Mouse (Mus musculus): ENCODE results near the gene Drg1.
"Not testable (repeated sequence)": the region's sequence is repeated elsewhere in the genome, so short reads cannot be mapped to it uniquely, and the experiment has no call there.

The Drg1 gene

GRCm38 (mm10) chr11:3165210-3165782 lies 100.9 kb downstream of the Drg1 start:
- not testable (repeated sequence) for DNase-seq

- DNase-seq = peak; percentile 72 to 81
Observed at GRCm38 (mm10) chr11:3163661-3164060, 102.6 kb downstream of the Drg1 start.

- DNase-seq = peak in 1 of 2 experiments; percentile 30
Observed at GRCm38 (mm10) chr11:3163122-3163521, 103.1 kb downstream of the Drg1 start.

- DNase-seq = peak; percentile 50 to 76
Observed at GRCm38 (mm10) chr11:3162236-3162897, 103.8 kb downstream of the Drg1 start.

GRCm38 (mm10) chr11:3161370-3161769 lies 104.8 kb downstream of the Drg1 start:
- peak; percentile 71 for DNase-seq

GRCm38 (mm10) chr11:3158800-3159199 lies 107.4 kb downstream of the Drg1 start:
- not testable (repeated sequence) for DNase-seq

- DNase-seq = not testable (repeated sequence)
Observed at GRCm38 (mm10) chr11:3157996-3158395, 108.2 kb downstream of the Drg1 start.

- DNase-seq = not testable (repeated sequence)
Observed at GRCm38 (mm10) chr11:3156991-3157390, 109.2 kb downstream of the Drg1 start.

- DNase-seq = peak; percentile 64 to 72
Observed at GRCm38 (mm10) chr11:3153666-3154397, 112.4 kb downstream of the Drg1 start.

- DNase-seq = peak in 1 of 2 experiments; percentile 46
Observed at GRCm38 (mm10) chr11:3151358-3151757, 114.9 kb downstream of the Drg1 start.

- not testable (repeated sequence) for DNase-seq
Observed at GRCm38 (mm10) chr11:3150677-3151003, 115.6 kb downstream of the Drg1 start.

- DNase-seq = peak in 1 of 2 experiments; percentile 44
Observed at GRCm38 (mm10) chr11:3150003-3150676, 116.1 kb downstream of the Drg1 start.

GRCm38 (mm10) chr11:3149471-3149870 lies 116.7 kb downstream of the Drg1 start:
- DNase-seq = not testable (repeated sequence)

- not testable (repeated sequence) for DNase-seq
Observed at GRCm38 (mm10) chr11:3146806-3147205, 119.4 kb downstream of the Drg1 start.

- not testable (repeated sequence) for DNase-seq
Observed at GRCm38 (mm10) chr11:3145359-3146165, 120.7 kb downstream of the Drg1 start.

GRCm38 (mm10) chr11:3143984-3144383 lies 122.2 kb downstream of the Drg1 start:
- peak; percentile 26 to 57 for DNase-seq

- DNase-seq = peak; percentile 92 to 93
Observed at GRCm38 (mm10) chr11:3142413-3142812, 123.8 kb downstream of the Drg1 start.

- not testable (repeated sequence) for DNase-seq
Observed at GRCm38 (mm10) chr11:3140967-3141535, 125.2 kb downstream of the Drg1 start.

- DNase-seq = peak in 1 of 2 experiments; percentile 69
Observed at GRCm38 (mm10) chr11:3138323-3138722, 127.9 kb downstream of the Drg1 start.
